Mouse (Mus musculus) B cell, adult 2 months (primary cell): ENCODE data around the gene Esr1.

Experiments used
- DNase-seq, 2 experiments: peaks; one replicate each; pipeline ENCODE4 v3.0.0; 2022

The Esr1 gene

GRCm38 (mm10) chr10:5008795-5009366 lies 397.5 kb downstream of the Esr1 start:
- DNase-seq = no peak

DNA sequence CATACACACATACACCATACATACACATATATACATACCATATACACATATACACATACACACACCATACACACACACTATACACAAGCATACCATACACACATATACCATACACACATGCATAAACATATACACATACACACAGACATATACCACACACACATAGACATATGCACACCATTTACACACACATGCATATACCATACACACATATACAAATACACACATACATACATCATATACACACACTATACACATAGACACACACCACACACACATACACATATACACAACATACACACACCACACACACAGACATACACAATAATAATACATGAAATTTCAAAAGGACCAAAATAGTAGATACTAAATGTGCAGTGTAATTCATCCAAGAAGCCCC lies 400.6 kb downstream of the Esr1 start:
- no peak for DNase-seq

GRCm38 (mm10) chr10:5014976-5015375 lies 403.6 kb downstream of the Esr1 start:
- DNase-seq = no peak

DNA sequence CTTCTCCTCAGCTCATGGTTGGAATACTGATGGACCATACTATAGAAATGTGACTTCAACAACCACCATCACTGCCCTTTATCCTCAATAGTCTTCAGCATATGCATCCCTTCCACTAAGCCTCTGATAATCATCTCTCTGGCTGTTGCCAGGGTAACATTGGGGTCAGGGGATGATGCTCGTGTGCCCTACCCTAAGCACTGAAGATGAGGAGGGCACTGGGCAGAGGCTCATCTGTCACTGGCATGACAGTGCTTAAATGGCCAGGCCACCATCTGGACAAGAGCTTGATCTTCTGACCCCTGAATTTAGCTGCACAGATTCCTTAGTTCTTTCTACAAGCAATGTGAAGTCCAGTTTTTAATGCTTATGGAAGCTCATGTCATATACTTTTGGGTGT lies 405.8 kb downstream of the Esr1 start:
- no peak for DNase-seq

GRCm38 (mm10) chr10:5025906-5026305 lies 414.5 kb downstream of the Esr1 start:
- DNase-seq = no peak

DNA sequence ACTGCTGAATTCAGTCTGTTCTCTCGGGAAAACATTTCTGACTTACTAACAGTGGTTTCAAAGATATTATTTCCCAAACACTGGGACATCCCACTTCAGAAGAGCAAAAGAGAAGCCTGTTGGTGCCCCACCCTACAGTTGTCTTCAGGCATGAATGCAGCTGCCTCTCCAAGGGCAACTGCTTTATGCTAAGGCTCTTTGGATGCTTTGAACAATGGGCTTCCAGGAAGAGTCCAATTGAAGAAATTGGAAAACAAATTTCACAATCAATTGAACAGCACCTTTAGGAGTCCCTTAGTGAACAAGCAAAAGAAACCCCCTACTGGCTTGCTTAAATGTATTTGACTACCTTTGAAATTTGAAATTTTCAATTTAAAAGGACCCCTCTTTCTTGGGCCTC lies 415.8 kb downstream of the Esr1 start:
- no peak for DNase-seq

DNA sequence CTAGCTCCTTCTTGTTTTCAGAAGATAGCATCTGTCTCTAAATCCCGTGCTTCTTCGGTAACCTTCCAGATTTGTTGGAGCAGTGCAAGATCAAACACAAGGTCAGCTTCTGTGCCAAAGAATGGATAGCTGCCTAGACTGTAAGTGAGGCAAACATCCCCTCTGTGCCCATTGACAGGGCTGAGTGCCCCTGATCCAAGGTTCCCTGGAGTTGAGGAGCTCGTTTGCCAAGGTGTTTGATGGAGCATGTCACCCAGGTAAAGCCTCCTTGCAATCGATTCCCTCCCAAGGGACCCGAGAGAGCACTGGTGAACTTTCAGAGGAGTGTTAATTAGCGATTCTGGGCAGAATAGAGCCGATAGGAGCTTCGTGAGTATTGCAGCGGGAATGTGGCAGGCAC lies 416.9 kb downstream of the Esr1 start:
- no peak for DNase-seq

DNA sequence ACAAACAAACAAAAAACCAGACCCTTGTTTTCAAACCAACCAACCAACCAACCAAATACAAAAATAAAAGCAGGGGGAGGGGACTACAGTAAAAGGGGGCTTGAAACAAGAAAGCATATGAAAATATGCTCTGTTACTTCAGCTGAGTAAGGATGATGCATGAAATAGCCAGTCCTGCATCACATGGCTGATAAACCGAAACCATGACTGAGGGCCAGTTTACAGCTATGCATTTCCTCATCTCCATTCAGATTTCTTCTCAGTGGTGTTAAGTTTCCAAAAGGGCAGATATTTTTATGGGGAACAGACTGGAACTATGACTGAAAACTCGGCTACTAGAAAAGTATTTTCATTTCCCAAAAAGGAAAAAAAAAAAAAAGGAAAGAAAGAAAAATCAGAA lies 417.8 kb downstream of the Esr1 start:
- no peak for DNase-seq

- DNase-seq = no peak
Measured at GRCm38 (mm10) chr10:5029883-5030282, 418.5 kb downstream of the Esr1 start.

- DNase-seq = no peak
Measured at GRCm38 (mm10) chr10:5032192-5033048, 421.0 kb downstream of the Esr1 start.

DNA sequence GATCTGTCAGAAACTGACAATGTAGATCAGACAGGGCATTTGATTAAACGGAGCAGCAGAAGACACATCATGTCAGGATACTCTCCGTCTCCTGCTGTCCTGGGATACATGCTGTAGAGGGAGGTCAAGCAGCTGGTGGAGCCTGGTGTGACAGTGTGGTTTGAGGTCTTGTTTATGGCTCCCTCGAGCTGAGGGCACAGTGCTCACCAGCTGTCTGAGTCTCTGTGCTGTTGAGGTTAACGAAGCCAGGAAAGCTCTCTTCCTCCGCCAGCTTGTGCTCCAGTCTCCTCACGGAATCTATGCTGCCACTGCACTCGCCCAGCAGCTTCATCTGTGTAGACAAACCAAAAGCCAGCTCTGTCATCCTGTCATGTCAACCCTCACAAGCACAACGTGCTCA lies 429.9 kb downstream of the Esr1 start:
- DNase-seq = no peak

GRCm38 (mm10) chr10:5044481-5044880 lies 433.1 kb downstream of the Esr1 start:
- no peak for DNase-seq

DNA sequence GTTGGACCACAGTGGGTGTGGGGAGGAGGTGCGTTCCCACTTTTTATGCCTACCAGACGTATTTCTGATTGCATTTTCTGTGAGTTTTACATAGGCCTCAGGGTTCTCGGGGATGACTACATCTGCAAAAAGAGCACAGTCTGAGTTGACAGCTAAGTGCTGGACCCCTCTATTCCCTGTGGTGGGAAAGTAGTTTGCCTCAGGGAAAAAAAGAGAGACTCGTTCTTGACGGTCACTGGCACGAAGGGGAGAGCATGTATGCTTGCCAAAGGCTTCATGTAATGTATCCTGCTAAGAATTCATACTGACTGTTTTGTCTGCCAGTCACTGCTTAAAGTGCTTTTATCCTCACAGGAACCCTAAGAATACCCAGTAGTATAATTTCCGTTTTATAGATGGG lies 433.8 kb downstream of the Esr1 start:
- no peak for DNase-seq

- peak; percentile 2 to 6 for DNase-seq
Measured at GRCm38 (mm10) chr10:5045671-5046070, 434.3 kb downstream of the Esr1 start.
